Mouse (Mus musculus) spleen, postnatal 36 days (tissue): ENCODE data around the gene Mcur1.
A peak's percentile ranks its signal among the peaks of the same experiment; 100 is the strongest.

Experiments
- DNase-seq, 2 experiments: peaks; one replicate each; pipeline ENCODE4 v3.0.0; 2022; ENCODE audit warnings: low spot score in 2 of 2, mixed read lengths in 1 of 2

The Mcur1 gene

DNA sequence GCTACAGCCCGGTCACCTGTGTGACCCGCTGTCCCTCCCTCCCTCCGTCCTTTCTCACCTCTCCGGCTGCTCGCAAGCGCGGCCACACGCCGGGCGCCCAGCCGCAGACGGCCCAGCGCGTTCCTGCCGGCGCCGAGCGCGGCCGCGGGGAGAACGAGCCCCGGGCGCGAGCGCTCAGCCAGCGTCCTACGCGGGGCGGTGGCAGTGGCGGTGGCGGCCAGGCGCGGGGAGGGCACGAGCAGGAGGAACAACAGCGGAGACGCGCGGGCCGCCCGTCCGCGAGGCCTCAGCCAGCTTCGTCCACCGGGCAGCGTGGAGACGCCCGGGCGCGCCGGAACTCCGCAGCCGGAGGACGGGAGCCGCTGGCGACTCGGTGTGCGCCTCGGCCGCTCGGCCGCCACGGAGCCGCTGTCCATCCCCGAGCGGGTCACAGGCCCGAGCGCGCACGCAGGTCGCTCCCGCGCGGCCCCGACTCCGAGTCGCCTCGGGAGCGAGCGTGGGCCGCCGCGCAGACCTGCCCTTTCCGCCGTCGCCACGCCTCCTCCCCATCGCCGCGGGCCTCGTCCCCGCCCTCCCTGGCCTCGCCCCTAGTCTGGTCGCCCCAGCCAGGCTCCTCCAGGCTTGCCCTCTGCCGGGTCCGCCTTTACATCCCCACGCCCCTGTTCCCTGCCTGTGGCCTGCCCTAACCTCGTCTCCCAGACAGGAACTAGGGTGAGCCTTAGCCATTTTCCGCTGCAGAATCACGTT lies at the start of gene Mcur1:
Mcur1 (minus strand) TSS at position 481 of the 747 bp plus-strand sequence.
- DNase-seq: peak; percentile 92 to 94

DNA sequence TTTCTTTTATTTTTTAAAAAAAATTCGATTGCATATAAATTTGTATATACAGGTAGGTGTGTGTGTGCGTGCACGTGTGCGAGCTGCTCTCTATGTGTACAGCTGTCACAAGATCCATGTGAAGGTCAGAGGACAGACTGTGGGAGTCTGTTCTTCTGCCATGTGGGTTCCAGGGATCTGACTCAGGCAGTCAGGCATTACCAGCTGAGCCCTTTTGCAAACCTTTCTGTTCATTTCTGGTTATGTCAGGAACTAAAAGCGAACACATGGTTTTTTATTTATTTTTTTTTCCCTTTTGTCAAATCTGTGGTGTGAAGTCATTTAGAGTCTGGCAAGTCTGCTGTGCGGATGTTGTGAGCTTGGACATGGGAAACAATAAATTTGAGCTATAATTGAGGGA lies 48.9 kb upstream of the Mcur1 start:
- DNase-seq: no peak

DNA sequence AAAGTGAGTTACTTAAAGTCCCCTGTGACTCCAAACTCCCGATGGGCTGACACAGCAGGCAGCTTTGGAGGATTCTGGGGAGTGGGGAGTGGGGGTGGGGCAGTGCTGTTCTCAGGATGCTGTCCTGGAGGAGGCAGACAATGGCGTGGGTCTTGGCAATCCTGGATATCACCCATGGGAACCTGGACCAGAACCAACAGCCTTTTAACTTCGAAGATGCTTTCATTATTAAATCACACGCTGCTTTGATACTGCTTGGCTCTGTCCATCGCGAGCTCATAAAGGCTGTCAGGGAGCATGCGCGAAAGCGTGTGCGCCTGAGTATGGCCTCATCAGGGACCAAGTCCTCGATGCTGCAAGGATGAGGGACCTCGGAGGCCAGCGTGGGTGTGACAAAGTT lies 43.1 kb upstream of the Mcur1 start:
- DNase-seq: no peak

DNA sequence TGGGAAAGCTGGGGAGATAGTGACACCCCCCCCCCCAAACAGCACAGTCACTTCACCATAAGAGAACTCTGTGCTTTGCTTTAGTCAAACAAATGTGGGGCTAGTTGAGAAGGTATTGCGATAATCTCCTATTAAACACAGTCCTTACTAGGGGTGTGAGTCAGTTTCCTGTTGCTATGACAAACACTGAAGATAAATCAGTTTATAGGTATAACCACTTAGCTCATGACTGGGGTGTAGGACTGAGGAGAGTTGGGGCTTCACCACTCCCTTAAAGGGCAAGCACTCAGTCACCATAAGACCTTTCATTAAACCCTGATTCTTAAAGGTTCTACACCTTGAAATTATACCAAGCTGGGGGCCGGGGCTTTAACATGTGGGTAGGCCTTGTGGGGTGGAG lies 42.4 kb upstream of the Mcur1 start:
- no peak for DNase-seq

DNA sequence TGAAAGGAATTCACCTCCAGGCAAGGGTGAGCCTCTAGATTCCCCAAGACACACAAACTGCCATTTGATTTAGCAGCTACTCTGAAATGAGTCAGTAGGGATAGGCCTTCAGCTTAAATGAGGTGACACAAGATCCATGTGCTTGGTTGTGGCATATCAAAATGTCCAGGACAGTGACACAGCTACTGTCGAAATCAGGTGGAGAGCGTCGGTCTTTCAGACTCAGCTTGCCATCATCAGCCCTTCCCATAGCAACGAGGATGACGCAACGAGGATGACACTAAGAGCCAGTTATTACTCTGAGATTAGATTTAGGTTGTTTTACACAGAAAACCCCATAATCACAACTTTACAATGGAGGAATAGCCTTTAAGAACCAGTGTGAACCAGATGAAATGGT lies 41.0 kb upstream of the Mcur1 start:
- no peak for DNase-seq

DNA sequence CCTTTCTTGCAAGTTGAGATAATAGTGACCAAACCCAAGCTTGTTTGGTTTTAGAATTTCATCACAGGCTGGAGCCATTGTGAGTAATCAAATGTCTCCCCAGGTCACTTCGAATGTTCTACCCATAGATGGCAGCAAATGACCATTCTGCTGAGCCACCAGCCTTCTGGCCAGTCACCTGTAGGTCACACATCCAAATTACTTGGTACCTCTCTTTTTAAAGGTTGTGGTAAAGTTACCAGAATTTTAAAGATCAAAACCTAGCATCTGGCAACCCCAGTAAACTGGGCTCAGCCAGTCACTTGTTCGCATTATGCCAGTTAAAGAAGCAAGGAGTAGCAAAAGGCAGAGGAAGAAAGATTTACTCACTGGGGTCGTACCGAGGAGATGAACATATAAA lies 35.9 kb upstream of the Mcur1 start:
- DNase-seq: peak; percentile 18 to 34

DNA sequence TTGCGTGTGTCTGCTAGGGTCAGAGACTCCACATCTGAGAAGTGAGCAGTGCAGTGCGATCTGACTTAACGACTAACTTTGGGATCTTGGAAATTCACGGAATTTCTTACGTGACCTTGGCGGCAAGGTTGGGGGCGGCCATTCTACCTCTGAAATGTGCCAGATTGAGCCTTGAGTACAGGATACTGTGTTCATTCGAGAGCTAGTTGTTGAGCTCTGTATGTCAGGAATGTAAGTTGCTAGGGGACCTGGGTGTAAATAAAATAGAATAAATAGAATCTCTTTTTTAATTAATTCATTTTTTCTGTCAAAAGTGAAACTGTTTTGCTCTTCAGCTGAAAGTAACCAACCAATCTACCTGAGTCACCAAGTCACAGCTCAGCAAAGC lies 32.7 kb upstream of the Mcur1 start:
- DNase-seq: no peak

DNA sequence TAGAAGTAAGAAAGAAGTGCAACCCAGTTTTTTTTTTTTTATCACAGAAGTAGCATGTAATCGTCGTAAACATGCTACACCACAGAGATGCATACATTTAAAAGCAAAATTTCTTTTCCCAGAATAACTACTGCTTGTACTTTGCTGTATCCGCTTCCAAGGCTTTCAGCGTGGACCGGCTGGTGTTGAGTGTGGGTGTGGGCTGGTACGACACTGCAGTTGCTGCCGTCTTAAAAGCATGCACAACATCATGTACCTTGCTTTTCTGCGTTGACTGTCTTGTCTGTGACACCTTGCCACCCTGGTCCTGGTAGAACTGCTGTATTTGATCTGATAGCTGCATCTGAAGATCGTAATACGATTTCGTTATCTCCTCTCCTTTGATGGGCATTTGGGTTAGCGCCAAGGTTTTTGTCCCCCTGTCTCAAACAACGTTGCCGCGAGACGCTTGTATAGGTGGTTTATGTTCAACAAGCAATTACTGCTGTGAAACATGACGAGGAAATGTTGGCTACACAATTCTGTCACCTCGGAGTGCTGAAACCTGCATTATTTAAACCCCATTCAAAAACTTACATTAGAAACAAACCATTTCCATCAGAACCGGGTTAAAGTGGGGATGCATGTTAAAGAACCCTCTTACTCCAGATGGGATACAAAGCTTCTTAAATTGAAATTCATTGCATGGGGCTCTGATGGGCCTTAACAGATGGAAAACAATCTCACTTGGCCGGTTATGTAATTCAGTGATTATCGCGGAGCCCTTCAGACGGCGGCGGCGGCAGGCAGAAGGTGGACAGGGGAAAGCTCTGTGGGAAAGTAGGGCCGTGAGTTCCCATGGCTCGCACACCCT lies 32.1 kb upstream of the Mcur1 start:
- no peak for DNase-seq

DNA sequence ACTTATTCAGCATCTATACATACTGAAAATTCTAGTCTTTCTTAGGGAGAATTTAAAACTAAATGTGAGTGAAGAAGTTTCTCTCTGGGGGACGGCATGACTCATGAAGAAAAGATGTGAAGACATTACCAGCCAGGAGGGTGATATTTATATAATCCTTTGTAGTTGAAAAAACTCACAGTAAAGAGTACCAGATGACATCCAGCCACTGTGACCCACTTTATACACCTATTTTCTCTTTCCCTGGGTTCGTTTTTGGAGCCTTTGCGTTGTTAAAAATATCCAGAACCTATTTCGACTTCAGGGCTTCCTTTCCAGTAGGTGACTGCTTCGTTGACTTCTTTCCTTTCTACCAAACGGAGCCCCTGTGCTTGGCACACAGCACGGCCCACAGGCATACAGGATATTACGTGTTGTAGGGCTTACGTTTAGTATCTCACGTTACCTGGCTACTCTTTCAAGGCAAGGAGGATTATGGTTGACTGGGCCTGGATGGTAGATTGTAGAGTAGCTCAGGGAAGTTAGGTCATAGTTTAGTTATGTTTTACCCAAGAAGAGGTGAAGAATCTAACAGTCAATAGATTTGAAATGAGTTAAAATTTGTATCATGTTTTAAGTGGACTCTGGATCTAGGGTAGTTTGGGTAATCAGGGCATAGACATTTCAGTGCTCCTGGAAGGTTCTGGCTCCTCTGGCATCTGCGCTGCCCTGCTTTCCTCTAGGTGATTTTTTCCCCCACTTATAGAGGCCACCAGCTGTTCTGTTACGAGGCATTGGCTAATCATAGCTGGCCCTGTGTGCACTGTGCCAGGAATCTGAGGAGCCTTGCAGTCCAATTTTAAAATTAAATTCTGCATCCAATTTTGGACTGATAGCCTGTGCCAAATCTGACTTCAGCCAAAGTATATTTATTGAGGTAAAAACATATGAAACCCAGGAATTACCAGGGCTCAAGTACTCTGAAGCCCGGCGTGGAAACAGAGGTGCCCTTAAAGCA lies 28.2 kb upstream of the Mcur1 start:
- DNase-seq: no peak

DNA sequence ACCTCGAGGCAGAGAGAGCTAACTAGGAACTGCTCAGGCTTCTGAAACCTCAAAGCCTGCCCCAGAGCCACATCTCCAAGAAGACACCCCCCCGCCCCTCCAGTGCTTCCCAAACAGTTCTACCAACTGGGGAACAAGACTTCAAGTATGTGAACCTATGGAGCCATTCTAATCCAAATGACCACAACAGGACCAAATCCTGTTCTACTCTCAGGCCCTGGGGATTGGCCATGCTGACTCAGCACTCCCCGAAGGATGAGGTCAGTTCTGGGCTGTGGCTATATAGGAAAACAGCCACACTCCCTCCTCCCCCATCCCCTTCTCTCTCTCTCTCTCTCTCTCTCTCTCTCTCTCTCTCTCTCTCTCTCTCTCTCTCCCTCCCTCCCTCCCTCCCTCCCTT lies 27.0 kb upstream of the Mcur1 start:
- DNase-seq: no peak

DNA sequence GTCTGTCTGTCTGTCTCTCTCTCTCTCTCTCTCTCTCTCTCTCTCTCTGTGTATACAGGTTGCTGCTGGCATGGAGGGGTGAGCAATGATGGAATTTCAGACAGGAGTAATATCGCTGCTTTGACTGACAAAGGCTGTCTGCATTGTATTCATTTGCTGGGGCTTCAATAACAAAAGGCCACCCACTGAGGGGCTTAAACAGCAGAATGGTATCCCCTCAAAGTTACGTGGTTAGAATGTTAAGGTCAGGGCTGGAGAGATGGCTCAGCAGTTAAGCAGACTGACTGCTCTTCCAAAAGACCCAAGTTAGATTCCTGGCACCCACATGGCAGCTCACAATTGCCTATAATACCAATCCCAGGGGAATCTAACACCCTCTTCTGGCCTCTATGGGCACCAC lies 25.3 kb upstream of the Mcur1 start:
- DNase-seq: no peak

DNA sequence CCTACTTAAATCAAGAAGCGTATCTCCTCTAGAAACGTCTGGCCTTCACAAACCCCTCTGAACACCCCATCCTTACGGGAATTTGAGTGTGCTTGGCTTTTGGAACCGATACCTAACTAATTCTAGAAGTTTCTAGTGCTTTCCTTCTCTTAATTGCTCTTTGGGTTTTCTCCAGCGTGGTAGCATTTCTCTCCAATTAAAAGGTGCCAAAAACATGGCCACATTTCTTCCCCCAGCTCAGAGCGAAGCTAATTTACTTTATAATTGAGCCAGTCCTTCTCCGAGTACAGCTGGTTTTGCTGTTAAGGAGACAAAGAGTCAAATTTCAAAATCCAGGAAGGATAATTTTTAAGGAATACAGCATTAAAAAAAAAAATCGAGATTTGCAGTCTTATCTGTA lies 23.5 kb upstream of the Mcur1 start:
- DNase-seq: no peak

DNA sequence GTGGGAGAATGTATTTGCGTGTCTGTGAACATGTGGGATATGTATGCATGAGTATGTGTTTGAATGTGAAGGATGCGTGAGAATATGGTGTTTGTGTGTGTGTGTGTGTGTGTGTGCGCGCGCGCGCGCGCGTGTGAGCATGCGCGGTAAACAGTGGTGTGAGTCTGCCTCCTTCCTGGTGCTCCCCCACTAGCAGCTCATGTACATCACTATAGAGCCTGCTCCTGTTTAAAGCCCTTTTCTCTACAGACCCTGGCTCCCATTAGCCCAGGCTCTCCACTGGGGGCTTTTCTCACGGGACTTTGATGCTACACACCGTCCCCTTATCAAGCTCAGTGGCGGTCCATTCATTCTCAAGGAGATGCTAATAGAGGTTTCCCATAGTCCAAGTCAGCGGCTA lies 23.0 kb upstream of the Mcur1 start:
- DNase-seq: no peak

DNA sequence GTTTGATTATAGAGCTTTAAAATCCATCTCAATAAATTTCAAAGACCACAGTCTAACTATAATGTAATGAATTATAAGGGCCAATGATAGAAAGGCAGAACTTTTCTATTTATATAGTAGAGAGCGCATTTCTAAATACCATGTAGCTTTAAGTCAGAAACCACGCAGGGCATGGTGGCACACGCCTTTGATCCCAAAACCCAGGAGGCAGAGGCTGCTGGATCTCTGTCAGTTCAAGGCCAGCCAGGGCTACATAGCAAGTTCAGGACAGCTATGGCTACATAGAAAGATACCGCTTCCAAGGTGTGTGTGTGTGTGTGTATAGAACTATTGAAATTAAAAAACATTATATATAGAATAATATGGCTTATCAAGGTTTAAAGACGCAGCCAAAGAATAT lies 20.7 kb upstream of the Mcur1 start:
- no peak for DNase-seq

DNA sequence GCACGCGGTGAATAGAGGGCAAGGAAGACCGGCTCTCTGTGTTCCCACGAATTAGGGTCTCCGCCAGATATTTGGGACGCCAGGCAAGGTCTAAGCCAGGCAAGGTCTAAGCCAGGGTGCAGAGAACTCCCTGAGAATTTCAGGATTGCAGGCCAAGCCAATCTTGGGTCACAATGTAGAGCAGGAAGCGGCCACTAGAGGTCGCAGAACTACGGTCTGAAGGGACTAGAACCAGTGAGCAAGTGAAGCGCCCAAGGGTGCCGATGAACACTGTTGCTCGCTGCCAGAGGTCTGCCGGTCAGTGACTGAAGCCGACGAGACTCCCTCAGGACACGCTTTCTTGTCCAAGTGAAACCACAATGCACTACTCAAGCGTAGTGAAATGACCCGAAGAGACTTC lies 19.7 kb upstream of the Mcur1 start:
- DNase-seq: peak in 1 of 2 experiments; percentile 26

DNA sequence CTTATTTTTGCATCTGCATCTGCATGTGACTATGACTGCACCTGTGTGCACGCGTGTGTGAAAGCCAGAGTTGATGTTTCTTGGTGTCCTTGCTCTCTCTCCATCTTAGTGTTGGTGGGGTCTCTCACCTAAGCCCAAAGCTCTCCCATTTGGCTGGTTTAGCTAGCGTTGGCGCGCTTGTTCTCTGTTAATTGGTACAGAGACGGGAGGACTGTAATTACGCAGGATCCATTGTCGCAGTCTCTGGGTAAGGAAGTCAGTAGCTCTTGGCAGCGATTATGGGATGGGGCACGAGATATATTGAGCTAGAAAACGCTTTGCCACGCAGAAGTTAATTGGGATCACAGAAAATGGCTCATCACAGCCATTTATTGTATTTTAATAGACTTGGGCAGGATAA lies 17.8 kb upstream of the Mcur1 start:
- no peak for DNase-seq

DNA sequence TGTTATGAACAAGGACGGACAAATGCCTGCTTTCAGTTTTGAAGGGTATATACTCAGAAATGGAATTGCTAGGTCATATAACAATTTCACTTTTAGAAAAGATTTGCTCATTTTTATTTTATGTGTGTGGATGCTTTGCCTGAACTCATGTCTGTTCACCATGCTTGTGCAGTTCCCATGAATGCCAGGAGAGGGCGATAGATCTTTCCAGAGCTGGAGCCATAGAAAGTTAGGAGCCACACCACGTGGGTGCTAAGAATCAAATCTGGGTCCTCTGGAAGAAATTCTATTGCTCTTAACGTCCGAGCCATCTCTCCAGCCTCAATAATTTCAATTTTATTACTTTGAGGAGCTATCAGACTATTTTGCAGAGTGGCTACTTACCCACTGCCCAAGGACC lies 17.3 kb upstream of the Mcur1 start:
- no peak for DNase-seq

DNA sequence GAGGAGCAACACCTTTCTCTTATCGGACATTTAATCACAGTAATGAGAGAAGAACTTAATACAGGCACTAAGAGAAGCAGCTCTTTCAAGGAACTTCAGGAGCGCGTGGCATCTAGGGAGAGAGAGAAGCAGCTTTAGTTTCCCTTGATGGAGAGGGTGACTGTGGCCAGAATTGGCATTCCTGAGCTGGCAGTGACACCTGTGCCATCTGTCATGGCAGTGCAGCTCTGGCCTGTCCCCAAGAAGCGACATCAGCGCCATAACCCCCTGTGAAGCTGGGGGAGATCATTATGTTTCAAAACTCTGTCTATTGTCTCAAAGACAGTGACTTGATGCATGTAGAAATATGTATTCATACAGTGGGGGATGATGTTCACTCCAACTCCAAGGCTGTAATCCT lies 15.4 kb upstream of the Mcur1 start:
- DNase-seq: no peak

DNA sequence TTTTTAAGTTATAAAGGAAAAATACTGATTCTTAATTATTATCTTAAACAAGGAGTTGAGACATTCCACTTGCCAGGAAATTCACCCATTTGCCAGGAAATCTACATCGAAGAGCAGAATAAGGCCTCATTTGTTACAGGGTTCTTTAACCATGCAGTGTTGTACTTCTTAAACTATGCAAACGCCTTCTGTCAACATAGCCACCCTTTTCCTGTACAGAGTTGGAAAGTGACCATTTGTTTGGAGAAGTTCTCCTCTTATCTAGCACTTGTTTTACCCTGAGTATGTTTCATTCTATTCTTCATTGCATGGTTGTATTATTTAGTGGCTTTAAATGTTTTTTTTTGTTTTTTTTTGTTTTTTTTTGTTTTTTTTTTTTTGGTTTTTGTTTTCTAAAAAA lies 14.0 kb upstream of the Mcur1 start:
- DNase-seq: no peak

DNA sequence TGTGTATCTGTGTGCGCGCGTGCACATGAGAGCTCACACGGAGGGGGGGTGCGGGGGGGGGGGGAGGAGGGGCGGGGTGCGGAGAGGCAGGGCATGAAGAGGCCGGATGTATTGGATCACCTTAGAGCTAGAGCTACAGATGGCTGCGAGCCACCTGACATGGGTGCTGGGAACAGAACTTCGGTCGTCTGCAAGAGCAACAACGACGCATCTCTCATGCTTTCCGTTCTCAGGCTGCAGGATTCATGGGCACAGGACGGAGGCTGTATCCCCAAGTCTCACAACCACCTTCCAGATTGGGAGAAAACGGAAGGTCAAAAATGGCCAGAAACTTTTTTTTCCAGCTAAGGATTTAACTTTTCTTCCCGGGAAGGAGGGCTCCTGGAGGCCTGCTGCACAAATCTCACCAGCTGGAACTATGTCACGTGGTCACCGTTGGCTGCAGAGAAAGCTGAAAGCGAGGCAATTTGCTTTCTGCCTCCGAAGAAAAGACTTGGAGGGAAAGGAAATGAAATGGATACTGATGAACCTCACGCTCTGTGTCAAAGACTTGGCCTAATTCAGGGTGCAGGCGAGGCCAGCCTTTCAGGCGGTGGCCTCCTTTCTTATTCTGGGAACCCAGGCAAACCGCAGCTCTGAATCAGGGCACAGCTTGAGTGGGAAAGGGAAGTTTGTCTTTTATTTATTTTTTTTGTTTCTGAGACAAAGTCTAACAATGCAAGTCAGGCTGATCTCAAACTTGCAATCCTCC lies 7.3 kb upstream of the Mcur1 start:
- no peak for DNase-seq

DNA sequence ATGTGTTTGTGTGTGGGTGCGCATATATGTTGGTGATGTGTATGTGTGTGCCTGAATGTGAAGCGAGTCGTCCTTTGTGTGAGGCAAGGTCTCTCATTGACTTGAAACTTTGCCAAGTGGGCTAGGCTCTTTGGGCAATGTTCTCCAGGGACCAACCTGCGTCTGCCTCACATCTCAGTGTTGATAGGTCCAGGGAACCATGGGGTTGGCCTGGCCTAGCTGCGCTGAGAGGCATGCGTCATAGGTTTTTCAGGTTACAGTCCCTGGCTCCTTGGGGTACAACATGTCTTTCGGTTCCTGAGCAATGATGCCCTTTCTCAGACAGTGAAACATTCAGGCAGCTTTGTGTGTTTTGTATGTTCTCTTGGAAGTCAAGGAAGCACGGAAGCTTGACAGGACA lies 6.2 kb upstream of the Mcur1 start:
- no peak for DNase-seq
